Mouse (Mus musculus) midbrain, embryonic 15.5 days (tissue): ENCODE results near the gene Rpl12. TPM values are rescaled to one million over a fixed set of nuclear protein-coding genes. Genes with fewer than 3 reads are reported as not detected.

ENCODE experiments used
- ATAC-seq: fragments of 200-750 bp; cut with Nextera tagmentation; replicated peaks from 2 replicates; pipeline ENCODE4 v1.8.0; 2017; ENCODE audit warnings: moderate TSS enrichment
- H3K27ac ChIP-seq: fragments of 300-500 bp; sonication (generic); 2 replicates; pipeline ENCODE4 v1.5.1; 2015; ENCODE audit warnings: mild to moderate bottlenecking, inconsistent platforms
- H3K27me3 ChIP-seq: fragments of 300-500 bp; sonication (generic); replicated peaks from 2 replicates; pipeline ENCODE4 v1.6.1; 2015; ENCODE audit warnings: inconsistent platforms
- H3K36me3 ChIP-seq: fragments of 300-500 bp; sonication (generic); replicated peaks from 2 replicates; pipeline ENCODE4 v1.6.1; 2015; ENCODE audit warnings: inconsistent platforms
- H3K4me1 ChIP-seq: fragments of 300-500 bp; sonication (generic); 2 replicates; pipeline ENCODE4 v1.6.1; 2015; ENCODE audit warnings: inconsistent platforms
- H3K4me2 ChIP-seq: fragments of 300-500 bp; sonication (generic); 2 replicates; pipeline ENCODE4 v1.6.1; 2015; ENCODE audit warnings: inconsistent platforms, mild to moderate bottlenecking, moderate library complexity
- H3K4me3 ChIP-seq: fragments of 300-500 bp; sonication (generic); 2 replicates; pipeline ENCODE4 v1.5.1; 2015; ENCODE audit warnings: mild to moderate bottlenecking, inconsistent platforms
- H3K9ac ChIP-seq: fragments of 300-500 bp; sonication (generic); 2 replicates; pipeline ENCODE4 v1.6.1; 2015; ENCODE audit warnings: mild to moderate bottlenecking, inconsistent platforms
- H3K9me3 ChIP-seq: fragments of 300-500 bp; sonication (generic); 2 replicates; pipeline ENCODE4 v1.6.1; 2016; ENCODE audit warnings: inconsistent platforms
- WGBS: fragments of 180-500 bp; shearing (Covaris S2); methylation state at CpG from one replicate; pipeline ENCODE4 v1.1.7; 2015; ENCODE audit warnings: mixed read lengths; 5-methylcytosine and 5-hydroxymethylcytosine counted together
- polyA plus RNA-seq: library from polyadenylated mRNA; unstranded; fragments of >200 nt; fragmentation: Nextera tagmentation; extraction: Ambion mirVana; gene quantifications from 2 replicates; pipeline ENCODE4 v1.2.1, GENCODE M21; 2015

Gene Rpl12
- polyA plus RNA-seq, 1 experiment from 2014 or later = 85.8 TPM

GRCm38 (mm10) chr2:32924306-32924844 is 37.0 kb upstream of the Rpl12 start:
- no peak overlapping the region for H3K4me2 ChIP-seq
- H3K9me3 ChIP-seq = no peaks in the 10 kb centered on the region
- 0 out of 2 replicates have a peak, but pooled peaks cover 4% of the 10 kb centered on the region for H3K4me1 ChIP-seq
- no peak overlapping the region for H3K9ac ChIP-seq
- no peak overlapping the region for H3K4me3 ChIP-seq
- no peak overlapping the region for H3K27ac ChIP-seq
- no peak for ATAC-seq
- H3K36me3 ChIP-seq = peaks cover 56% of the 10 kb centered on the region; the same call in 1 of the 2 replicates
- WGBS = 76% methylated on average over 10 of the region's 10 CpGs
- H3K27me3 ChIP-seq = no peaks in the 10 kb centered on the region

- no peak for ATAC-seq
- peaks cover 37% of the 10 kb centered on the region; the same call in 1 of the 2 replicates for H3K36me3 ChIP-seq
- no peak overlapping the region for H3K4me2 ChIP-seq
- H3K27ac ChIP-seq = no peak overlapping the region
- H3K9ac ChIP-seq = no peak overlapping the region
- H3K4me1 ChIP-seq = 0 out of 2 replicates have a peak, but pooled peaks cover 4% of the 10 kb centered on the region
- no peaks in the 10 kb centered on the region for H3K27me3 ChIP-seq
- H3K4me3 ChIP-seq = no peak overlapping the region
- WGBS = 91% methylated on average over 12 of the region's 12 CpGs
- H3K9me3 ChIP-seq = no peaks in the 10 kb centered on the region
Observed at GRCm38 (mm10) chr2:32926330-32927075, 34.9 kb upstream of the Rpl12 start.

GRCm38 (mm10) chr2:32927624-32928234 is 33.6 kb upstream of the Rpl12 start:
- H3K4me1 ChIP-seq = 0 out of 2 replicates have a peak, but pooled peaks cover 4% of the 10 kb centered on the region
- WGBS = 77% methylated on average over 15 of the region's 15 CpGs

DNA sequence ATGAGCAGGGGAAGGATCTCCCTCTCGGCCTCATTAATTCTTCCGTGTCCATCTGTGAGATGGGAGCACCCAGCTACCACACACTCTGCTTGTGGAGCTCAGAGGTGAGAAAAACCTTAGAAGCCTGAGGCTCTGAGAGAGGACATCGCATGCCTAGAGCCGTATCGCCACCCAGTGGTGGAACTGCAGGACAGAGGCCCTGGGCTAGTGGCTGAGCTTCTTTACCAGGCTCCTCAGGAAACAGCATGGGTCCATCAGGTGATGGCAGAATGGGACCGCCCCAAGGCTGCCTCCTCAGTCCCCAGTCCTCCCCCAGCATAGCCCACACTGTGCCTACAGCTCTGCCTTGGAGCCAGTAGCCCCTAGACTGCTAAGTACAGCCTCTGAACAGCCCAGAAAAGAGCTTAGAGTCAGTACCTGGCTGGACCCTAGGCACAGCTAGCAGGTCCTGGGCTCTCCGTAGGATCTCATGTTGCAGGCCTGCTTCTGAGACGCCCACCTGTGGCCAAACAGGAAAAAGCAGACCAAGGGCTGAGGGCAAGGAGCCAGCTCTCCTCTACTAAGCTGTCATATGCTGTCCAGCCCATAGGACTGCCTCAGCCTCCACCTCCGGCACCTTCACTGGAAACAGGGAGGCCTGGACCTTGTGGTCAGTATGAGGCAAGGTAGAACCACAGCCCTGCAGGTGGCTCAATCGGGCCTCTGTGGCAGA is 33.0 kb upstream of the Rpl12 start:
- Histone ChIP-seq H3K27me3 (no peaks in the 10 kb centered on the region), H3K27ac (no peak overlapping the region), H3K4me2 (no peak overlapping the region), H3K9me3 (no peaks in the 10 kb centered on the region), H3K4me1 (0 out of 2 replicates have a peak, but pooled peaks cover 4% of the 10 kb centered on the region), H3K36me3 (peaks cover 20% of the 10 kb centered on the region; the same call in 1 of the 2 replicates), H3K9ac (no peak overlapping the region), H3K4me3 (no peak overlapping the region)
- peak; percentile 66 for ATAC-seq
- WGBS = 32% methylated on average over 10 of the region's 10 CpGs

More at GRCm38 (mm10) chr2:32927624-32928234, 33.6 kb upstream of the Rpl12 start:
- H3K36me3 ChIP-seq = peaks cover 25% of the 10 kb centered on the region; the same call in 1 of the 2 replicates
- H3K9ac ChIP-seq = no peak overlapping the region
- H3K9me3 ChIP-seq = no peaks in the 10 kb centered on the region
- H3K4me3 ChIP-seq = no peak overlapping the region
- ATAC-seq = no peak
- no peaks in the 10 kb centered on the region for H3K27me3 ChIP-seq
- H3K27ac ChIP-seq = no peak overlapping the region
- H3K4me2 ChIP-seq = no peak overlapping the region

DNA sequence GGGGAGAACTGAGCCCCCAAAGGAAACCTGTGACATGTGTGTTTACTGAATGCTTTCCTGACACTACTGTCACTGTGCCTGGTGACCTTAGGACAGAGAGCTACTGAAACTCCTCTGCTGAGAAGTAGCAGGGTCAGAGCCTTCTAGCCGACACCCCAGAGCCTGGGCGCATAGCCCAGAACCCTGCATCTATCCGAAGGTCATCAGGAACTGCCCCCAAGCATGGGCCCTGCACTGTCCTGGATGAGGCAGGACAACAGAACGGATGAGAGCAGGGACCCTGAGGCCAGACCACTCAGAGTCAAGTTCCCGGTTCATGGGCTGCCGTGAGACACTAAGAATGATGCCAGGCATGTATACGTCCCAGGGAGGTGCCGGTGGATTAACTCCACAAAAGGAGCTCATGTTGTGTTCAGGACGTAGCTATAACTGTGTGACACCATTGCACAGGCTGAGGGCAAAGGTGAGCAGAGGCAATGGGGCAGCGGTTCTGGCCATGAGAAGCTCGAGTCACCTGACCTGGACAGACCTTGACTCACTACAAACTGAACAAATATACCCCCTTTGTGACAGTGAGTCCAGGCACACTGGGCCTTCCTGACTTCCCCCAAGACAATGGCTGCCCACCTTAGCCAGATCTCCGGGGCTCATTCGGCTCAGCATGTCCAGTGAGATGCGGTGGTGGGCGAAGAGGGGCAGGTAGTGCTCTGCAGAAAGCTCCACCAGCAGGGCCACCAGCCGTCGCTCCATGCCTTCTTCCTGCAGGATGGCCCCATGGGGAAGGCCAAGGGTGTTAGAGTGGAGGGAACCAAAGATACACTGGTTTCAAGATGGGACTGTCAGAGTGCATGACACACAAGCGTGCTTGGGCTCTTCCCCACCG is 32.2 kb upstream of the Rpl12 start:
- Histone ChIP-seq H3K27ac (no peak overlapping the region), H3K4me1 (0 out of 2 replicates have a peak, but pooled peaks cover 4% of the 10 kb centered on the region), H3K27me3 (no peaks in the 10 kb centered on the region), H3K36me3 (peaks cover 17% of the 10 kb centered on the region; the same call in 1 of the 2 replicates), H3K9me3 (no peaks in the 10 kb centered on the region), H3K9ac (no peak overlapping the region), H3K4me3 (no peak overlapping the region), H3K4me2 (no peak overlapping the region)
- WGBS = 87% methylated on average over 19 of the region's 19 CpGs
- no peak for ATAC-seq

- no peak overlapping the region for H3K9ac ChIP-seq
- H3K9me3 ChIP-seq = no peaks in the 10 kb centered on the region
- ATAC-seq = no peak
- peaks cover 19% of the 10 kb centered on the region; the same call in 1 of the 2 replicates for H3K36me3 ChIP-seq
- WGBS = 83% methylated on average over 7 of the region's 7 CpGs
- H3K4me3 ChIP-seq = no peak overlapping the region
- no peak overlapping the region for H3K27ac ChIP-seq
- no peak overlapping the region for H3K4me2 ChIP-seq
- H3K4me1 ChIP-seq = 0 out of 2 replicates have a peak, but pooled peaks cover 4% of the 10 kb centered on the region
- H3K27me3 ChIP-seq = no peaks in the 10 kb centered on the region
Observed at GRCm38 (mm10) chr2:32931730-32932129, 29.6 kb upstream of the Rpl12 start.

- Histone ChIP-seq H3K4me2 (no peak overlapping the region), H3K36me3 (peaks cover 27% of the 10 kb centered on the region), H3K4me1 (no peaks in the 10 kb centered on the region), H3K27ac (no peak overlapping the region), H3K4me3 (no peak overlapping the region), H3K9me3 (no peaks in the 10 kb centered on the region), H3K9ac (no peak overlapping the region), H3K27me3 (no peaks in the 10 kb centered on the region)
- 93% methylated on average over 5 of the region's 5 CpGs for WGBS
- ATAC-seq = no peak
Observed at GRCm38 (mm10) chr2:32938741-32939140, 22.6 kb upstream of the Rpl12 start.

- Histone ChIP-seq H3K36me3 (peaks cover 31% of the 10 kb centered on the region), H3K27ac (no peak overlapping the region)
- WGBS = 63% methylated on average over 5 of the region's 5 CpGs
Observed at GRCm38 (mm10) chr2:32939418-32939817, 21.9 kb upstream of the Rpl12 start.

GRCm38 (mm10) chr2:32940483-32940882 is 20.9 kb upstream of the Rpl12 start:
- Histone ChIP-seq H3K4me3 (no peak overlapping the region), H3K36me3 (peaks cover 39% of the 10 kb centered on the region), H3K9me3 (no peaks in the 10 kb centered on the region), H3K27ac (no peak overlapping the region), H3K4me2 (no peak overlapping the region), H3K27me3 (no peaks in the 10 kb centered on the region), H3K4me1 (no peaks in the 10 kb centered on the region), H3K9ac (no peak overlapping the region)
- no peak for ATAC-seq
- WGBS = 92% methylated on average over 4 of the region's 4 CpGs

More at GRCm38 (mm10) chr2:32939418-32939817, 21.9 kb upstream of the Rpl12 start:
- no peaks in the 10 kb centered on the region for H3K9me3 ChIP-seq
- H3K9ac ChIP-seq = no peak overlapping the region
- no peaks in the 10 kb centered on the region for H3K27me3 ChIP-seq
- H3K4me3 ChIP-seq = no peak overlapping the region
- no peak overlapping the region for H3K4me2 ChIP-seq
- no peaks in the 10 kb centered on the region for H3K4me1 ChIP-seq
- ATAC-seq = no peak

DNA sequence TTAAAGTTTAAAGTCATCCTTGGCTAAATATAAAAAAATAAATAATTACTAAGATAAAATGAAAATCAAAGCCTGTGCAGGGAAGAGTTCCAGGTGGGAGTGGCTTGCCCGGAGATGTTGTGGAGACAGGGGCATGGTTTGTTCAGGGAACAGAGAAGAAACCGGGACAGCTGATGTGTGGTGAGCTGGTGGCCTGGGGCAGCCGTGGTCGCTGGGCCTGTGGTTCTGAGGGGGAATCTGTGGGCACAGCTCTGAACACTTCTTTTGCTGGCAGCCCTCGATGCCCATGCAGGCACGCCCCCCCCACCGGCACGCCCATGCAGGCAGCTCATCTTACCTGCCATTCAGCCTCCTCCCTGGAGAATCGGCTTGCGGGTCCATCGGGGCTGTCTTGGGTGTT is 13.9 kb upstream of the Rpl12 start:
- no peaks in the 10 kb centered on the region for H3K9me3 ChIP-seq
- H3K4me1 ChIP-seq = no peaks in the 10 kb centered on the region
- ATAC-seq = no peak
- no peaks in the 10 kb centered on the region for H3K27me3 ChIP-seq
- peaks cover 38% of the 10 kb centered on the region for H3K36me3 ChIP-seq
- H3K27ac ChIP-seq = no peak overlapping the region
- WGBS = 93% methylated on average over 11 of the region's 11 CpGs
- H3K4me2 ChIP-seq = no peak overlapping the region
- H3K9ac ChIP-seq = no peak overlapping the region
- no peak overlapping the region for H3K4me3 ChIP-seq

DNA sequence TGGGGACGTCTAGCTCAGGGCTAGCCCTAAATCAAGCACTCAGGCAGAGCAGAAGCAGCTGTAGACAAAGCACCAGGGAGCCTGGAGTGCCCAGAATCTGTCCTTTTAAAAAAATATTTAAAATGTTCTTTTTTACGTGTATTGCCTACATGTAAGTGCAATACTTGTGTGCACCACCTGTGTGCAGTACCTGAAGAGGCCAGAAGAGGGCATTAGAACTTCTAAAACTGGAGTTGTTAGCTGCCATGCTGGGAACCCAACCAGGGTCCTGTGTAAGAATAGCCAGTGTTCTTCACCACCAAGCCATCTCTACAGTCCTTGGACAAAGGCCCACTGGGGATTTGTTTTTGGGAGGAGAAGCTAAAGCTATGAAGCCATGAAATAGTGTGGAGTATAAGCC is 6.8 kb upstream of the Rpl12 start:
- no peak overlapping the region for H3K4me2 ChIP-seq
- ATAC-seq = no peak
- H3K4me1 ChIP-seq = no peaks in the 10 kb centered on the region
- H3K27me3 ChIP-seq = no peaks in the 10 kb centered on the region
- H3K9ac ChIP-seq = no peak overlapping the region
- no peaks in the 10 kb centered on the region for H3K9me3 ChIP-seq
- no peak overlapping the region for H3K4me3 ChIP-seq
- WGBS = 94% methylated on average over 2 of the region's 2 CpGs
- H3K36me3 ChIP-seq = peaks cover 36% of the 10 kb centered on the region
- no peak overlapping the region for H3K27ac ChIP-seq
